Mouse (Mus musculus): ENCODE results near the gene Arpc5.

DNA sequence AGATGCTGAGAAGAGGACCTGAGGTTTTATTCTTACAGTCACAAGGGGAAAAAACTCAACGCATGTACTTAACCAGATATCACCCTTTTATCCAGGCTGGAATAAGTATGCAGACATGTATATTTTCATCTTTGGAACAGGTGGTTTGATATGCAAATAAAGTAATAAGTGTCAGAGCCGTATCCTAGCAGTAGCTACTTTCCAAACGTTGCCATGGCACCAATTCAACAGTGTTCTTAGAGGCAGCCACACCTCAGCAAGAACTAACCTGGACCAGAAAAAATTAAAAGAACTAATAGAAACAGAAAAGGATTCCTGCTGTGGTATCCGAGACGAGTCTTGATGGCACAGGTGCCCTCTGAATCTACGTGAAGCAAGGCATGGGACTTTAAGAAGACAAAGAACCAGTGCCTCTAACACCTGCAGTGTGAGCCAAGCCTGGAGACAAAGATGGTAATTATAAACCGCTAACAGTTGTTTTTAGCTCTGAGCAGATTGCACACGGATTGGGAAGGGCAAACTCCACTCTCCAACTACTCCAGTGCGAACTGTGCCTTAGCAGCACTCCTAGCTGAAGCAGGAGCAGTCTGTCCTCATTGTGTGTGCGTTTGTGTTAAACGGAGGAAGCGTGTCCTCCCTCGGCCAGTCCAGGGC, 15.9 kb upstream of the Arpc5 start, which contains the start of gene Apobec4:
- TF ChIP-seq CTCF (conservative IDR thresholded peaks at IDR 0.05; ENCODE audit: low read length): no peak
- no peak for TF ChIP-seq POU5F1 (IDR thresholded peaks at IDR 0.05; ENCODE audit: borderline replicate concordance, low read length)
- no peak for TF ChIP-seq NANOG (IDR thresholded peaks at IDR 0.05; ENCODE audit: borderline replicate concordance, low read length)
